Mouse (Mus musculus) MEL (cell line): ENCODE measurements around the gene Ciao2a. TPM values are rescaled to one million over a fixed set of nuclear protein-coding genes. Genes with fewer than 3 reads are reported as not detected.

ENCODE experiments used
- DNase-seq: peaks from one replicate; pipeline ENCODE4 v3.0.0; 2011; ENCODE audit warnings: low read depth, low spot score
- H3K27ac ChIP-seq: 2 replicates; pipeline ENCODE4 v1.5.1; 2012; ENCODE audit warnings: low read depth, mild to moderate bottlenecking, control low read depth, low read length, moderate library complexity; ENCODE audit not compliant: control insufficient read depth
- H3K27me3 ChIP-seq, 2 experiments: fragments of 150-350 bp in 1 of 2; sonication (generic) in 1 of 2; 2 replicates each; pipeline ENCODE4 v1.6.1; 2012; ENCODE audit warnings: low read length in 2 of 2, mild to moderate bottlenecking in 2 of 2, improper control_type of control experiment in 1 of 2, moderate library complexity in 1 of 2; ENCODE audit not compliant: insufficient read depth in 2 of 2, control insufficient read depth in 1 of 2
- H3K36me3 ChIP-seq, 2 experiments: 2 replicates each; pipeline ENCODE4 v1.6.1; 2012 to 2014; ENCODE audit warnings: low read length in 2 of 2, improper control_type of control experiment in 1 of 2, inconsistent platforms in 1 of 2, mild to moderate bottlenecking in 1 of 2; ENCODE audit not compliant: insufficient read depth in 2 of 2, control insufficient read depth in 1 of 2
- H3K4me1 ChIP-seq, 2 experiments: fragments of 150-350 bp in 1 of 2; sonication (generic) in 1 of 2; 2 replicates each; pipeline ENCODE4 v1.6.1; 2012; ENCODE audit warnings: low read length in 2 of 2, improper control_type of control experiment in 1 of 2, mild to moderate bottlenecking in 1 of 2; ENCODE audit not compliant: insufficient read depth in 2 of 2, control insufficient read depth in 1 of 2
- H3K4me3 ChIP-seq, 2 experiments: fragments of 150-350 bp in 1 of 2; sonication (generic) in 1 of 2; 2 replicates each; pipeline ENCODE4 v1.5.1; 2012; ENCODE audit warnings: low read depth in 2 of 2, low read length in 2 of 2, mild to moderate bottlenecking in 2 of 2, moderate library complexity in 2 of 2, control low read depth in 1 of 2, improper control_type of control experiment in 1 of 2; ENCODE audit not compliant: control insufficient read depth in 1 of 2, insufficient read depth in 1 of 2
- H3K79me2 ChIP-seq: 2 replicates; pipeline ENCODE4 v1.6.1; 2012; ENCODE audit warnings: mild to moderate bottlenecking, low read length, moderate library complexity; ENCODE audit not compliant: control insufficient read depth, poor library complexity, insufficient read depth
- H3K9ac ChIP-seq: 2 replicates; pipeline ENCODE4 v1.6.1; 2012; ENCODE audit warnings: low read depth, mild to moderate bottlenecking, control low read depth, low read length, moderate library complexity; ENCODE audit not compliant: control insufficient read depth, poor library complexity, severe bottlenecking
- H3K9me3 ChIP-seq: fragments of 150-350 bp; sonication (generic); replicated peaks from 2 replicates; pipeline ENCODE4 v1.6.1; 2012; ENCODE audit warnings: mild to moderate bottlenecking, low read length, improper control_type of control experiment, moderate library complexity; ENCODE audit not compliant: insufficient read depth
- BHLHE40 ChIP-seq: IDR thresholded peaks from 2 replicates; pipeline ENCODE4 v1.6.1; 2012; ENCODE audit warnings: low read depth, mild to moderate bottlenecking, inconsistent platforms, low read length, improper control_type of control experiment, borderline replicate concordance
- CHD1 ChIP-seq: IDR thresholded peaks from 2 replicates; pipeline ENCODE4 v1.6.1; 2012; ENCODE audit warnings: low read depth, mild to moderate bottlenecking, inconsistent platforms, low read length, improper control_type of control experiment
- CTCF ChIP-seq, 3 experiments: IDR thresholded peaks in 2 of 3; conservative IDR thresholded peaks in 1 of 3; 2 replicates each; pipeline ENCODE4 v1.5.1; 2011 to 2012; ENCODE audit warnings: low read length in 3 of 3, low read depth in 2 of 3, mild to moderate bottlenecking in 2 of 3, improper control_type of control experiment in 1 of 3, inconsistent platforms in 1 of 3, mixed read lengths in 1 of 3, moderate library complexity in 1 of 3; ENCODE audit not compliant: control insufficient read depth in 1 of 3, insufficient read depth in 1 of 3, poor library complexity in 1 of 3, severe bottlenecking in 1 of 3
- E2F4 ChIP-seq: IDR thresholded peaks from 2 replicates; pipeline ENCODE4 v1.6.1; 2011; ENCODE audit warnings: low read depth, low read length, improper control_type of control experiment, borderline replicate concordance
- ELF1 ChIP-seq: IDR thresholded peaks from 2 replicates; pipeline ENCODE4 v1.6.1; 2014; ENCODE audit warnings: low read depth, mild to moderate bottlenecking, inconsistent platforms, low read length, improper control_type of control experiment, moderate library complexity
- EP300 ChIP-seq, 2 experiments: IDR thresholded peaks; 2 replicates each; pipeline ENCODE4 v1.6.1; 2011; ENCODE audit warnings: improper control_type of control experiment in 2 of 2, low read length in 2 of 2, low read depth in 1 of 2, mild to moderate bottlenecking in 1 of 2
- GABPA ChIP-seq: IDR thresholded peaks from 2 replicates; pipeline ENCODE4 v1.6.1; 2012; ENCODE audit warnings: low read depth, mild to moderate bottlenecking, inconsistent platforms, low read length, improper control_type of control experiment, moderate library complexity
- GATA1 ChIP-seq: IDR thresholded peaks from 2 replicates; pipeline ENCODE4 v1.6.1; 2011; ENCODE audit warnings: low read depth, low read length, improper control_type of control experiment
- HCFC1 ChIP-seq: IDR thresholded peaks from 2 replicates; pipeline ENCODE4 v1.6.1; 2012; ENCODE audit warnings: low read depth, mild to moderate bottlenecking, inconsistent platforms, low read length, improper control_type of control experiment, moderate library complexity
- JUND ChIP-seq: IDR thresholded peaks from 2 replicates; pipeline ENCODE4 v1.6.1; 2011; ENCODE audit warnings: low read depth, mild to moderate bottlenecking, improper control_type of control experiment, low read length
- KAT2A ChIP-seq: conservative IDR thresholded peaks from 2 replicates; pipeline ENCODE4 v1.6.1; 2012; ENCODE audit warnings: low read depth, low read length, improper control_type of control experiment, inconsistent platforms
- MAFK ChIP-seq: IDR thresholded peaks from 2 replicates; pipeline ENCODE4 v1.6.1; 2011; ENCODE audit warnings: low read depth, mild to moderate bottlenecking, low read length, improper control_type of control experiment, borderline replicate concordance
- MAX ChIP-seq: IDR thresholded peaks from 2 replicates; pipeline ENCODE4 v1.6.1; 2011; ENCODE audit warnings: low read length, improper control_type of control experiment
- MAZ ChIP-seq: IDR thresholded peaks from 2 replicates; pipeline ENCODE4 v1.6.1; 2012; ENCODE audit warnings: low read depth, mild to moderate bottlenecking, inconsistent platforms, low read length, improper control_type of control experiment
- MYB ChIP-seq: IDR thresholded peaks from 2 replicates; pipeline ENCODE4 v1.6.1; 2011; ENCODE audit warnings: mild to moderate bottlenecking, low read depth, low read length, improper control_type of control experiment
- MYC ChIP-seq: IDR thresholded peaks from 2 replicates; pipeline ENCODE4 v1.6.1; 2011; ENCODE audit warnings: low read depth, mild to moderate bottlenecking, low read length, improper control_type of control experiment, moderate library complexity
- NRF1 ChIP-seq: IDR thresholded peaks from 2 replicates; pipeline ENCODE4 v1.6.1; 2014; ENCODE audit warnings: low read depth, mild to moderate bottlenecking, inconsistent platforms, low read length, improper control_type of control experiment, moderate library complexity; ENCODE audit not compliant: poor library complexity, insufficient read depth, severe bottlenecking
- POLR2A ChIP-seq, 2 experiments: IDR thresholded peaks; 2 replicates each; pipeline ENCODE4 v1.6.1; 2011 to 2012; ENCODE audit warnings: low read length in 2 of 2, mild to moderate bottlenecking in 2 of 2, control low read depth in 1 of 2, improper control_type of control experiment in 1 of 2, low read depth in 1 of 2, moderate library complexity in 1 of 2; ENCODE audit not compliant: control insufficient read depth in 1 of 2, insufficient read depth in 1 of 2, poor library complexity in 1 of 2
- POLR2AphosphoS2 ChIP-seq: IDR thresholded peaks from 2 replicates; pipeline ENCODE4 v1.6.1; 2011; ENCODE audit warnings: low read length, improper control_type of control experiment
- POLR2AphosphoS5 ChIP-seq: IDR thresholded peaks from 2 replicates; pipeline ENCODE4 v1.6.1; 2012; ENCODE audit warnings: low read depth, borderline replicate concordance, mild to moderate bottlenecking, inconsistent platforms, low read length, moderate library complexity, mixed read lengths
- RAD21 ChIP-seq: IDR thresholded peaks from 2 replicates; pipeline ENCODE4 v1.6.1; 2011; ENCODE audit warnings: mild to moderate bottlenecking, low read depth, low read length, improper control_type of control experiment
- RCOR1 ChIP-seq: IDR thresholded peaks from 2 replicates; pipeline ENCODE4 v1.6.1; 2012; ENCODE audit warnings: low read depth, mild to moderate bottlenecking, inconsistent platforms, low read length, improper control_type of control experiment
- SIN3A ChIP-seq: IDR thresholded peaks from 2 replicates; pipeline ENCODE4 v1.6.1; 2012; ENCODE audit warnings: low read length, improper control_type of control experiment, inconsistent platforms
- SMC3 ChIP-seq: IDR thresholded peaks from 2 replicates; pipeline ENCODE4 v1.6.1; 2011; ENCODE audit warnings: low read depth, low read length, improper control_type of control experiment
- UBTF ChIP-seq: IDR thresholded peaks from 2 replicates; pipeline ENCODE4 v1.6.1; 2012; ENCODE audit warnings: low read depth, mild to moderate bottlenecking, inconsistent platforms, low read length, improper control_type of control experiment, moderate library complexity, borderline replicate concordance; ENCODE audit not compliant: insufficient read depth
- ZC3H11A ChIP-seq: IDR thresholded peaks from 2 replicates; pipeline ENCODE4 v1.6.1; 2012; ENCODE audit warnings: low read depth, mild to moderate bottlenecking, inconsistent platforms, low read length, improper control_type of control experiment
- ZNF384 ChIP-seq: IDR thresholded peaks from 2 replicates; pipeline ENCODE4 v1.6.1; 2012; ENCODE audit warnings: low read depth, mild to moderate bottlenecking, inconsistent platforms, low read length, improper control_type of control experiment
- polyA plus RNA-seq, 2 experiments: library from polyadenylated mRNA; stranded (reverse) in 1 of 2; unstranded in 1 of 2; fragments of >175 nt in 1 of 2; fragments of >200 nt in 1 of 2; gene quantifications; 2 replicates each; pipeline versions ENCODE4 v1.2.1 to v1.2.4; 2012; ENCODE audit warnings: low replicate concordance in 2 of 2, low read depth in 1 of 2; ENCODE audit not compliant: insufficient read length in 2 of 2, insufficient read depth in 1 of 2, missing spikeins in 1 of 2
- total RNA-seq: library from RNA; depleted of rRNA; stranded (reverse); fragments of 300-350 nt; gene quantifications from 2 replicates; pipeline ENCODE4 v1.2.3, GENCODE M21; 2012

Gene Ciao2a
- total and polyA plus RNA-seq, 3 experiments = 88.1 to 121 TPM; not detected in 1

GRCm38 (mm10) chr9:66155534-66155933, 29.1 kb downstream of the Ciao2a start:
- Histone ChIP-seq H3K9me3 (no peaks in the 10 kb centered on the region), H3K27me3 (no peaks in the 10 kb centered on the region), H3K36me3 (peaks cover 0 to 6% of the 10 kb centered on the region in 2 experiments; a peak in 1 of 4 replicates), H3K9ac (no peak overlapping the region), H3K27ac (no peak overlapping the region)
- peak; percentile 60 for TF ChIP-seq SMC3
- TF ChIP-seq EP300 (IDR thresholded peaks at IDR 0.05; ENCODE audit: low read depth in 1 of 2, low read length in 2 of 2) = no peak
- no peak for TF ChIP-seq MYB
- TF ChIP-seq SIN3A = 0 out of 2 replicates have a peak, but pooled peaks have one; percentile 22
- TF ChIP-seq MAFK = no peak
- TF ChIP-seq MAZ = no peak
- TF ChIP-seq MAX = 0 out of 2 replicates have a peak, but pooled peaks have one; percentile 17
- TF ChIP-seq ZNF384 = peak; percentile 88
- TF ChIP-seq POLR2AphosphoS5 = no peak
- TF ChIP-seq MYC = peak; percentile 79
- peak; percentile 41 for TF ChIP-seq ZC3H11A
- TF ChIP-seq RCOR1 = 0 out of 2 replicates have a peak, but pooled peaks have one; percentile 9
- peak; percentile 33 to 69 (median 49); a peak in 5 of 6 replicates for TF ChIP-seq CTCF (IDR thresholded peaks at IDR 0.05 in 2 of 3, conservative IDR thresholded peaks at IDR 0.05 in 1 of 3; ENCODE audit: control insufficient read depth in 1 of 3, insufficient read depth in 1 of 3, low read depth in 2 of 3, low read length in 3 of 3, poor library complexity in 1 of 3, severe bottlenecking in 1 of 3)
- TF ChIP-seq BHLHE40 = no peak
- peak; percentile 41 for TF ChIP-seq RAD21
- TF ChIP-seq, all 39 proteins: peak for 9
- Histone ChIP-seq H3K79me2 (no peaks in the 10 kb centered on the region; the same call in none of the 2 replicates), H3K4me1 (peaks cover 0 to 5% of the 10 kb centered on the region in 2 experiments; a peak in 2 of 4 replicates), H3K4me3 (no peak overlapping the region)
- peak; percentile 62 for DNase-seq

- Histone ChIP-seq H3K9ac (peak within 1 kb of the TSS; percentile 74), H3K27me3 (no peaks in the 10 kb centered on the region), H3K27ac (no peak within 1 kb of the TSS), H3K4me3 (peak within 1 kb of the TSS; percentile 57 to 69), H3K79me2 (no peaks in the 10 kb centered on the region; the same call in none of the 2 replicates), H3K4me1 (peaks cover 0 to 5% of the 10 kb centered on the region in 2 experiments; a peak in 2 of 4 replicates), H3K9me3 (no peaks in the 10 kb centered on the region), H3K36me3 (peaks cover 0 to 6% of the 10 kb centered on the region in 2 experiments; a peak in 1 of 4 replicates)
- DNase-seq = peak; percentile 77
- TF ChIP-seq POLR2A (IDR thresholded peaks at IDR 0.05; ENCODE audit: control insufficient read depth in 1 of 2, insufficient read depth in 1 of 2, low read depth in 1 of 2, low read length in 2 of 2, poor library complexity in 1 of 2) = 0 out of 4 replicates have a peak, but pooled peaks of 1 of the 2 experiments have one; percentile 29
- TF ChIP-seq ZC3H11A = peak; percentile 46
- peak; percentile 82 for TF ChIP-seq SMC3
- TF ChIP-seq RCOR1 = no peak
- no peak for TF ChIP-seq GATA1
- TF ChIP-seq CHD1 = no peak
- TF ChIP-seq UBTF = peak; percentile 96; the same call in 1 of the 2 replicates
- peak; percentile 56 for TF ChIP-seq MAX
- no peak for TF ChIP-seq ZNF384
- no peak for TF ChIP-seq ELF1
- 0 out of 2 replicates have a peak, but pooled peaks have one; percentile 25 for TF ChIP-seq NRF1
- TF ChIP-seq HCFC1 = no peak
- TF ChIP-seq GABPA = no peak
- peak; percentile 60 for TF ChIP-seq RAD21
- peak; percentile 43; the same call in 1 of the 2 replicates for TF ChIP-seq SIN3A
- TF ChIP-seq POLR2AphosphoS2 = no peak
- TF ChIP-seq KAT2A = no peak
- peak; percentile 49 to 95 (median 78) for TF ChIP-seq CTCF (IDR thresholded peaks at IDR 0.05 in 2 of 3, conservative IDR thresholded peaks at IDR 0.05 in 1 of 3; ENCODE audit: control insufficient read depth in 1 of 3, insufficient read depth in 1 of 3, low read depth in 2 of 3, low read length in 3 of 3, poor library complexity in 1 of 3, severe bottlenecking in 1 of 3)
- TF ChIP-seq E2F4 = no peak
- TF ChIP-seq JUND = no peak
These were observed 31.8 kb downstream of the Ciao2a start, which contains the start of gene Dapk2 for GRCm38 (mm10) chr9:66157958-66158830. Dapk2 (plus strand) TSS chr9:66158223.
